Mouse (Mus musculus): ENCODE data around the gene Hoxd1.

Gene Hoxd1

GRCm38 (mm10) chr2:74733317-74733661, 29.5 kb upstream of the Hoxd1 start:
- no peak for DNase-seq

GRCm38 (mm10) chr2:74733765-74734164, 29.0 kb upstream of the Hoxd1 start:
- no peak for DNase-seq

GRCm38 (mm10) chr2:74734451-74734850, 28.3 kb upstream of the Hoxd1 start:
- DNase-seq: no peak

- DNase-seq: no peak
Observed at GRCm38 (mm10) chr2:74734996-74735811, 27.6 kb upstream of the Hoxd1 start.

DNA sequence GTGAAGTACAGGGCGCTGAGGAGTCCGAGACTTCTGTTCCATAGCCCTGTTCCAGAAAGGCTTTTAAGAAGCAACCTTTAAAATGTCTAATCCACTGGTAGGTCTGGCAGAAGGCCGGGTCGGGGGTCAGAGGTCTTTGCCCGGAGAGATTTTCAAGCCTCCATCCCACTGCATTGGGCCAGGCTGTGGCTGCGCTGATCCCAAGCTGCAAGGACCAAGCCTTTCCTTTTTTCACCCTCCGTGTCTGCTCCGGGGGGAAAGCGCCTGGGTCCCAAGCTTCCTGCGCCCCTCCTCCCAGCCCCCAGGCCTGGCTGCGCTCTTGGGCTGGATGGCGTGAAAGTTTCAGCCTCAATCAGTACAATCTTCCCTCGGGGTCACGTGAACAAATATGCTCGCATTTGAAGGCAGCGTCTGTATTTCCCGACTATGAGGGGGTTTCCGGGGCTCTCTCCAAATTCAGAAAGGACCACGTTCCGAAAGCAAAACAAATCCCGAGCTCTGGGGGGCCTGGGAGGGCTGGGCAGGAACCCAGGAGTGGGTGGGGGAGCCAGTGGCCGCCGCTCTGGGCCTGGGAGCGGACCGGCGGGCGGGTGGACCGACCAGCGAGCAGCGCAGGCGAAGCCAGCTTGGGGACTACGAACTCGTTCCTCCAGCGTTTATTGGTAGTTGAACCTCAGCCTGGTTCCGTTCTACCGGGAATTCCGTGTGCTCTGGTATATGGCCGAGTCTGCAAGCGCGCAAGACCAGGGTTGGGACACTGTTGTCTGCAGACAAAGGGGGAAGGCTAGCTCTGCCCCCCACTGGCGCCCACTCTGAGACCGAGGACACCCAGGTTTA, 26.7 kb upstream of the Hoxd1 start:
- DNase-seq: no peak

- DNase-seq: no peak
Observed at GRCm38 (mm10) chr2:74736688-74737577, 25.8 kb upstream of the Hoxd1 start.

DNA sequence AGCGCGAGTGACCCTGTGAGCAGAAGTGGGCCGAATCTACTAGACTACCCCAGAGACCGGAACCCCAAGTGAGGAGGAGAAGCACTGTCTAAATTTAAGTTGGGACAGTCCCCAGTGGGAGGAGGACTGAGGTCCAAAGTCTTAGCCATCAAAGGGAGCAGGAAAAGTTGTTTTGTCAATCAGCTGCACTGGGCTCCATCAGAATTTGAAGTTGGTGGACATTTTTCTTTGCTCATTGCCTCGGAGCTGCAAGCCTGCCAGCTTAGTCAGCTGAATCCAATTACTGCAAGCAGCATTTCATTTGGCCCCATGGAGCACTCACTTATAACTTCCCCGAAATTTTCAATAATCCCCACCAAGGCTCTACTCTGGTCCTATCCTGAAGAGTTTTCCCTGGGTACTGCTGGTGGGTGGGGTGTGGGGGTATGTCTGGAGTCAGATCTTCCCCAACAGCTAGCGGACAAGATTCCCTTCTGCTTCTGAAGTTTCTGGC, 25.2 kb upstream of the Hoxd1 start:
- no peak for DNase-seq

- no peak for DNase-seq
Observed at GRCm38 (mm10) chr2:74738623-74739475, 23.9 kb upstream of the Hoxd1 start.

GRCm38 (mm10) chr2:74739476-74739800, 23.3 kb upstream of the Hoxd1 start:
- DNase-seq: no peak

- DNase-seq: no peak
Observed at GRCm38 (mm10) chr2:74739869-74740268, 22.9 kb upstream of the Hoxd1 start.

DNA sequence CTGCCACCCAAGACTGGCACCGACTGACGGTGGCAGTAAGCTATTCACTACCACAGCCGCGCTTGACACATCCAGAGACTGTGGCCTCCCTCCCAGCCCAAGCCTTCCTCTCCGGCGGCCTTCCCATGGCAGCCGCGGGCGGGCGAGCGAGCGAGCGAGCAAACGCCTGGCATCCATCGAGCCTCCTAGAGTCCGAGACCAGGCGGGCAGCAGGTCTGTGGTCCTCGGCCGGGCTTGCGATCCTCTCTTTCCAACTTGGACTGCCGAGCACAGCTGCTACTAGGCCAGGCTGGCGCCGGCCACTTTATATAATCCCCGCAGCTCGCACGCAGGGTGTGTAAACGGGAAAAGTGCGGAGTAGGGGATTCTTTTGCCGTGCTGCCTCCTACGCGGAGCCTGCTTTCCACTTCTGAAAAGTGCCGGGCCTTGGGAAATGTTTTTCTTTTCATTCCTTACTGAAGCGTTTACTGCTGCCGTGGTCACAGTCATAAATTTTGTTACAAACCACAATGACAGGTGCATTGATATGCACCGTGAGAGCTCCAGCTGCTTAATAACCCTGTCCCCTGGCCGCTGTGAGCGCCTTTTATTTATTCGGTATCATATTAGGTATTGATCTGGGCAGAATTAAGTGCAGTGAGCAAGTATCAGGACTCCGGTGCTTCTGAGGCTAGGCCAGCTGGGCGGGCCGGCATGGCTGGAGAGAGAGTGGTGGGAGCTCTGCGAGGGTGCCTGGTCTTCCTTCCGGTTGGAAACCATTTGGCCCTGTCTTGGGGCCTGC, 22.3 kb upstream of the Hoxd1 start:
- no peak for DNase-seq

GRCm38 (mm10) chr2:74741252-74741978, 21.4 kb upstream of the Hoxd1 start:
- no peak for DNase-seq

GRCm38 (mm10) chr2:74741979-74742277, 20.9 kb upstream of the Hoxd1 start:
- DNase-seq: no peak

GRCm38 (mm10) chr2:74745540-74746297, 17.1 kb upstream of the Hoxd1 start:
- no peak for DNase-seq

DNA sequence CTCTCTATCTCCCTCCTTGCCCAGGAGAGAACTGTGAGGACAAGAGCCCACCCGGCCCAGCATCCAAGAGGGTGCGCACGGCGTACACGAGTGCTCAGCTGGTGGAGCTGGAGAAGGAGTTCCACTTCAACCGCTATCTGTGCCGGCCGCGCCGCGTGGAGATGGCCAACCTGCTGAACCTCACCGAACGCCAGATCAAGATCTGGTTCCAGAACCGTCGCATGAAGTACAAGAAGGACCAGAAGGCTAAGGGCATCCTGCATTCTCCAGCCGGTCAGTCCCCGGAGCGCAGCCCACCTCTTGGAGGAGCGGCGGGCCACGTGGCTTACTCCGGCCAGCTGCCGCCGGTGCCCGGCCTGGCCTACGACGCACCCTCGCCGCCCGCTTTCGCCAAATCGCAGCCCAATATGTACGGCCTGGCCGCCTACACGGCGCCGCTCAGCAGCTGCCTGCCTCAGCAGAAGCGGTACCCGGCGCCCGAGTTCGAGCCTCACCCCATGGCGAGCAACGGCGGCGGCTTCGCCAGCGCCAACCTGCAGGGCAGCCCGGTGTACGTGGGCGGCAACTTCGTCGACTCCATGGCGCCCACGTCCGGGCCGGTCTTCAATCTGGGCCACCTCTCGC, 16.4 kb upstream of the Hoxd1 start:
- DNase-seq: no peak

- DNase-seq: no peak
Observed at GRCm38 (mm10) chr2:74747006-74747405, 15.8 kb upstream of the Hoxd1 start.

- DNase-seq: no peak
Observed at GRCm38 (mm10) chr2:74747661-74748141, 15.1 kb upstream of the Hoxd1 start.

DNA sequence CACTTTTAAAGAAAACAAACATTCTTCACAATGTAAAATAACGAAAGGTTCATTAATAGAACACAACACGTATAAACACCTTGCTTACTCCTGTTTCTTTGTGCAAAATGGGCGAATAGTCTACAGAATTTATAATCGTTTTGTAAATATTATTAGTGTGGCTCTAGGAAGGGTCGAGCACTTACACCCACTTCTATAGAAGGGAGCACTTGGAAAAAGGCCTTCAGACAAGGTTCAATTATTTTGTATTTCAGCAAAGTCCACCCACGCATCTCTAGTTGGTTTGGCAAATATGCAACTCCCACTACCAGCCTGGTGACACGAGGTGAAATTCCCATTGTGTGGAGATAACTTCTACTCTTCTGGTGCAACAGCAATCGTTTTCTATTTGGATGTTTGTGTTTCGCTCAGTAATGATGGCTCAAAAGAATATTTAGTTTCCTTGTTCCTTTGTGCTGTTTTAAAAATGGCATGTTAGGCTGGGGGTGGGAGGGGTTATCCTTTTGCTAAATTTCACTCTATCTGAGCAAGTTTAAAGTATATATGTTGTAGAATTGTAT, 14.3 kb upstream of the Hoxd1 start:
- DNase-seq: no peak
